Mouse (Mus musculus) MEL (cell line): ENCODE data around the gene Cdhr4. TPM values are rescaled to one million over a fixed set of nuclear protein-coding genes. Genes with fewer than 3 reads are reported as not detected.

ENCODE experiments used
- DNase-seq: peaks from one replicate; pipeline ENCODE4 v3.0.0; 2011; ENCODE audit warnings: low read depth, low spot score
- H3K27ac ChIP-seq: 2 replicates; pipeline ENCODE4 v1.5.1; 2012; ENCODE audit warnings: low read depth, mild to moderate bottlenecking, control low read depth, low read length, moderate library complexity; ENCODE audit not compliant: control insufficient read depth
- H3K27me3 ChIP-seq, 2 experiments: fragments of 150-350 bp in 1 of 2; sonication (generic) in 1 of 2; 2 replicates each; pipeline ENCODE4 v1.6.1; 2012; ENCODE audit warnings: low read length in 2 of 2, mild to moderate bottlenecking in 2 of 2, improper control_type of control experiment in 1 of 2, moderate library complexity in 1 of 2; ENCODE audit not compliant: insufficient read depth in 2 of 2, control insufficient read depth in 1 of 2
- H3K36me3 ChIP-seq, 2 experiments: 2 replicates each; pipeline ENCODE4 v1.6.1; 2012 to 2014; ENCODE audit warnings: low read length in 2 of 2, improper control_type of control experiment in 1 of 2, inconsistent platforms in 1 of 2, mild to moderate bottlenecking in 1 of 2; ENCODE audit not compliant: insufficient read depth in 2 of 2, control insufficient read depth in 1 of 2
- H3K4me1 ChIP-seq, 2 experiments: fragments of 150-350 bp in 1 of 2; sonication (generic) in 1 of 2; 2 replicates each; pipeline ENCODE4 v1.6.1; 2012; ENCODE audit warnings: low read length in 2 of 2, improper control_type of control experiment in 1 of 2, mild to moderate bottlenecking in 1 of 2; ENCODE audit not compliant: insufficient read depth in 2 of 2, control insufficient read depth in 1 of 2
- H3K4me3 ChIP-seq, 2 experiments: fragments of 150-350 bp in 1 of 2; sonication (generic) in 1 of 2; 2 replicates each; pipeline ENCODE4 v1.5.1; 2012; ENCODE audit warnings: low read depth in 2 of 2, low read length in 2 of 2, mild to moderate bottlenecking in 2 of 2, moderate library complexity in 2 of 2, control low read depth in 1 of 2, improper control_type of control experiment in 1 of 2; ENCODE audit not compliant: control insufficient read depth in 1 of 2, insufficient read depth in 1 of 2
- H3K79me2 ChIP-seq: 2 replicates; pipeline ENCODE4 v1.6.1; 2012; ENCODE audit warnings: mild to moderate bottlenecking, low read length, moderate library complexity; ENCODE audit not compliant: control insufficient read depth, poor library complexity, insufficient read depth
- H3K9ac ChIP-seq: 2 replicates; pipeline ENCODE4 v1.6.1; 2012; ENCODE audit warnings: low read depth, mild to moderate bottlenecking, control low read depth, low read length, moderate library complexity; ENCODE audit not compliant: control insufficient read depth, poor library complexity, severe bottlenecking
- H3K9me3 ChIP-seq: fragments of 150-350 bp; sonication (generic); replicated peaks from 2 replicates; pipeline ENCODE4 v1.6.1; 2012; ENCODE audit warnings: mild to moderate bottlenecking, low read length, improper control_type of control experiment, moderate library complexity; ENCODE audit not compliant: insufficient read depth
- CHD2 ChIP-seq: IDR thresholded peaks from 2 replicates; pipeline ENCODE4 v1.6.1; 2011; ENCODE audit warnings: low read length, improper control_type of control experiment
- CTCF ChIP-seq, 3 experiments: IDR thresholded peaks in 2 of 3; conservative IDR thresholded peaks in 1 of 3; 2 replicates each; pipeline ENCODE4 v1.5.1; 2011 to 2012; ENCODE audit warnings: low read length in 3 of 3, low read depth in 2 of 3, mild to moderate bottlenecking in 2 of 3, improper control_type of control experiment in 1 of 3, inconsistent platforms in 1 of 3, mixed read lengths in 1 of 3, moderate library complexity in 1 of 3; ENCODE audit not compliant: control insufficient read depth in 1 of 3, insufficient read depth in 1 of 3, poor library complexity in 1 of 3, severe bottlenecking in 1 of 3
- E2F4 ChIP-seq: IDR thresholded peaks from 2 replicates; pipeline ENCODE4 v1.6.1; 2011; ENCODE audit warnings: low read depth, low read length, improper control_type of control experiment, borderline replicate concordance
- EP300 ChIP-seq, 2 experiments: IDR thresholded peaks; 2 replicates each; pipeline ENCODE4 v1.6.1; 2011; ENCODE audit warnings: improper control_type of control experiment in 2 of 2, low read length in 2 of 2, low read depth in 1 of 2, mild to moderate bottlenecking in 1 of 2
- ETS1 ChIP-seq: IDR thresholded peaks from 2 replicates; pipeline ENCODE4 v1.6.1; 2012; ENCODE audit warnings: low read depth, mild to moderate bottlenecking, inconsistent platforms, low read length, improper control_type of control experiment, moderate library complexity
- GABPA ChIP-seq: IDR thresholded peaks from 2 replicates; pipeline ENCODE4 v1.6.1; 2012; ENCODE audit warnings: low read depth, mild to moderate bottlenecking, inconsistent platforms, low read length, improper control_type of control experiment, moderate library complexity
- GATA1 ChIP-seq: IDR thresholded peaks from 2 replicates; pipeline ENCODE4 v1.6.1; 2011; ENCODE audit warnings: low read depth, low read length, improper control_type of control experiment
- HCFC1 ChIP-seq: IDR thresholded peaks from 2 replicates; pipeline ENCODE4 v1.6.1; 2012; ENCODE audit warnings: low read depth, mild to moderate bottlenecking, inconsistent platforms, low read length, improper control_type of control experiment, moderate library complexity
- JUND ChIP-seq: IDR thresholded peaks from 2 replicates; pipeline ENCODE4 v1.6.1; 2011; ENCODE audit warnings: low read depth, mild to moderate bottlenecking, improper control_type of control experiment, low read length
- KAT2A ChIP-seq: conservative IDR thresholded peaks from 2 replicates; pipeline ENCODE4 v1.6.1; 2012; ENCODE audit warnings: low read depth, low read length, improper control_type of control experiment, inconsistent platforms
- MAX ChIP-seq: IDR thresholded peaks from 2 replicates; pipeline ENCODE4 v1.6.1; 2011; ENCODE audit warnings: low read length, improper control_type of control experiment
- MXI1 ChIP-seq: IDR thresholded peaks from 2 replicates; pipeline ENCODE4 v1.6.1; 2011; ENCODE audit warnings: mild to moderate bottlenecking, low read depth, low read length, improper control_type of control experiment
- MYC ChIP-seq: IDR thresholded peaks from 2 replicates; pipeline ENCODE4 v1.6.1; 2011; ENCODE audit warnings: low read depth, mild to moderate bottlenecking, low read length, improper control_type of control experiment, moderate library complexity
- NELFE ChIP-seq: IDR thresholded peaks from 2 replicates; pipeline ENCODE4 v1.6.1; 2011; ENCODE audit warnings: low read depth, low read length, improper control_type of control experiment
- NRF1 ChIP-seq: IDR thresholded peaks from 2 replicates; pipeline ENCODE4 v1.6.1; 2014; ENCODE audit warnings: low read depth, mild to moderate bottlenecking, inconsistent platforms, low read length, improper control_type of control experiment, moderate library complexity; ENCODE audit not compliant: poor library complexity, insufficient read depth, severe bottlenecking
- POLR2A ChIP-seq, 2 experiments: IDR thresholded peaks; 2 replicates each; pipeline ENCODE4 v1.6.1; 2011 to 2012; ENCODE audit warnings: low read length in 2 of 2, mild to moderate bottlenecking in 2 of 2, control low read depth in 1 of 2, improper control_type of control experiment in 1 of 2, low read depth in 1 of 2, moderate library complexity in 1 of 2; ENCODE audit not compliant: control insufficient read depth in 1 of 2, insufficient read depth in 1 of 2, poor library complexity in 1 of 2
- POLR2AphosphoS2 ChIP-seq: IDR thresholded peaks from 2 replicates; pipeline ENCODE4 v1.6.1; 2011; ENCODE audit warnings: low read length, improper control_type of control experiment
- POLR2AphosphoS5 ChIP-seq: IDR thresholded peaks from 2 replicates; pipeline ENCODE4 v1.6.1; 2012; ENCODE audit warnings: low read depth, borderline replicate concordance, mild to moderate bottlenecking, inconsistent platforms, low read length, moderate library complexity, mixed read lengths
- RAD21 ChIP-seq: IDR thresholded peaks from 2 replicates; pipeline ENCODE4 v1.6.1; 2011; ENCODE audit warnings: mild to moderate bottlenecking, low read depth, low read length, improper control_type of control experiment
- RCOR1 ChIP-seq: IDR thresholded peaks from 2 replicates; pipeline ENCODE4 v1.6.1; 2012; ENCODE audit warnings: low read depth, mild to moderate bottlenecking, inconsistent platforms, low read length, improper control_type of control experiment
- TAL1 ChIP-seq: IDR thresholded peaks from 2 replicates; pipeline ENCODE4 v1.6.1; 2012; ENCODE audit warnings: mild to moderate bottlenecking, inconsistent platforms, low read length, moderate library complexity, mixed read lengths
- TBP ChIP-seq: IDR thresholded peaks from 2 replicates; pipeline ENCODE4 v1.8.0; 2011; ENCODE audit warnings: low read depth, low read length, improper control_type of control experiment
- TCF12 ChIP-seq: IDR thresholded peaks from 2 replicates; pipeline ENCODE4 v1.6.1; 2014; ENCODE audit warnings: low read depth, mild to moderate bottlenecking, inconsistent platforms, low read length, improper control_type of control experiment, moderate library complexity
- USF1 ChIP-seq: IDR thresholded peaks from 2 replicates; pipeline ENCODE4 v1.6.1; 2014; ENCODE audit warnings: low read depth, mild to moderate bottlenecking, inconsistent platforms, low read length, improper control_type of control experiment, moderate library complexity
- USF2 ChIP-seq, 2 experiments: IDR thresholded peaks; 2 replicates each; pipeline ENCODE4 v1.6.1; 2011 to 2012; ENCODE audit warnings: improper control_type of control experiment in 2 of 2, low read length in 2 of 2, borderline replicate concordance in 1 of 2, inconsistent platforms in 1 of 2, low read depth in 1 of 2, mild to moderate bottlenecking in 1 of 2; ENCODE audit not compliant: insufficient read depth in 1 of 2
- ZC3H11A ChIP-seq: IDR thresholded peaks from 2 replicates; pipeline ENCODE4 v1.6.1; 2012; ENCODE audit warnings: low read depth, mild to moderate bottlenecking, inconsistent platforms, low read length, improper control_type of control experiment
- ZNF384 ChIP-seq: IDR thresholded peaks from 2 replicates; pipeline ENCODE4 v1.6.1; 2012; ENCODE audit warnings: low read depth, mild to moderate bottlenecking, inconsistent platforms, low read length, improper control_type of control experiment
- polyA plus RNA-seq, 2 experiments: library from polyadenylated mRNA; stranded (reverse) in 1 of 2; unstranded in 1 of 2; fragments of >175 nt in 1 of 2; fragments of >200 nt in 1 of 2; gene quantifications; 2 replicates each; pipeline versions ENCODE4 v1.2.1 to v1.2.4; 2012; ENCODE audit warnings: low replicate concordance in 2 of 2, low read depth in 1 of 2; ENCODE audit not compliant: insufficient read length in 2 of 2, insufficient read depth in 1 of 2, missing spikeins in 1 of 2
- total RNA-seq: library from RNA; depleted of rRNA; stranded (reverse); fragments of 300-350 nt; gene quantifications from 2 replicates; pipeline ENCODE4 v1.2.3, GENCODE M21; 2012

Cdhr4 gene
- total and polyA plus RNA-seq, 3 experiments = 1.5 to 4.4 TPM; not detected in 1

- no peak overlapping the region for H3K9ac ChIP-seq
- H3K4me1 ChIP-seq = no peaks in the 10 kb centered on the region
- H3K27ac ChIP-seq = no peak overlapping the region
Observed at GRCm38 (mm10) chr9:107964681-107965080, 27.6 kb upstream of the Cdhr4 start.

GRCm38 (mm10) chr9:107966676-107967075, 25.6 kb upstream of the Cdhr4 start:
- Histone ChIP-seq H3K36me3 (peaks cover 8 to 13% of the 10 kb centered on the region in 2 experiments), H3K9ac (no peak overlapping the region), H3K27ac (no peak overlapping the region), H3K4me1 (peaks cover 8 to 15% of the 10 kb centered on the region in 2 experiments; a peak in 3 of 4 replicates), H3K27me3 (no peaks in the 10 kb centered on the region), H3K9me3 (no peaks in the 10 kb centered on the region), H3K4me3 (no peak overlapping the region), H3K79me2 (no peaks in the 10 kb centered on the region)
- TF ChIP-seq RAD21 (no peak), EP300 (IDR thresholded peaks at IDR 0.05; ENCODE audit: low read depth in 1 of 2, low read length in 2 of 2) (no peak), POLR2A (IDR thresholded peaks at IDR 0.05; ENCODE audit: control insufficient read depth in 1 of 2, insufficient read depth in 1 of 2, low read depth in 1 of 2, low read length in 2 of 2, poor library complexity in 1 of 2) (no peak), CHD2 (no peak), USF1 (no peak), POLR2AphosphoS5 (no peak), ZNF384 (no peak), JUND (no peak), RCOR1 (no peak), GATA1 (no peak), E2F4 (no peak), ZC3H11A (no peak), TAL1 (no peak), MAX (no peak)
- DNase-seq = no peak

More at GRCm38 (mm10) chr9:107964681-107965080, 27.6 kb upstream of the Cdhr4 start:
- TF ChIP-seq POLR2AphosphoS2 (no peak), MYC (0 out of 2 replicates have a peak, but pooled peaks have one; percentile 32), CHD2 (no peak)
- Histone ChIP-seq H3K9me3 (no peaks in the 10 kb centered on the region), H3K4me3 (no peak overlapping the region), H3K79me2 (no peaks in the 10 kb centered on the region), H3K27me3 (no peaks in the 10 kb centered on the region), H3K36me3 (peaks cover 0 to 10% of the 10 kb centered on the region in 2 experiments; a peak in 2 of 4 replicates)
- DNase-seq = no peak

GRCm38 (mm10) chr9:107967437-107967836, 24.9 kb upstream of the Cdhr4 start:
- no peaks in the 10 kb centered on the region for H3K27me3 ChIP-seq
- DNase-seq = no peak
- no peaks in the 10 kb centered on the region for H3K9me3 ChIP-seq
- H3K9ac ChIP-seq = no peak overlapping the region
- no peak for TF ChIP-seq POLR2AphosphoS5
- TF ChIP-seq HCFC1 = no peak
- no peak for TF ChIP-seq ETS1
- TF ChIP-seq USF2 (IDR thresholded peaks at IDR 0.05; ENCODE audit: borderline replicate concordance in 1 of 2, insufficient read depth in 1 of 2, low read depth in 1 of 2, low read length in 2 of 2) = no peak
- TF ChIP-seq TBP = no peak
- TF ChIP-seq GABPA = no peak
- TF ChIP-seq CHD2 = no peak
- TF ChIP-seq USF1 = no peak
- TF ChIP-seq NRF1 = no peak
- TF ChIP-seq NELFE = no peak
- TF ChIP-seq RCOR1 = no peak
- no peak for TF ChIP-seq TCF12
- TF ChIP-seq GATA1 = no peak
- no peak for TF ChIP-seq MXI1
- no peak for TF ChIP-seq CTCF (IDR thresholded peaks at IDR 0.05 in 2 of 3, conservative IDR thresholded peaks at IDR 0.05 in 1 of 3; ENCODE audit: control insufficient read depth in 1 of 3, insufficient read depth in 1 of 3, low read depth in 2 of 3, low read length in 3 of 3, poor library complexity in 1 of 3, severe bottlenecking in 1 of 3)
- TF ChIP-seq KAT2A = no peak
- H3K4me1 ChIP-seq = peaks cover 10 to 20% of the 10 kb centered on the region in 2 experiments; a peak in 3 of 4 replicates
- H3K79me2 ChIP-seq = no peaks in the 10 kb centered on the region
- peaks cover 8 to 16% of the 10 kb centered on the region in 2 experiments for H3K36me3 ChIP-seq
- H3K27ac ChIP-seq = no peak overlapping the region
- no peak overlapping the region for H3K4me3 ChIP-seq
